Mouse (Mus musculus) kidney, embryonic 16.5 days (tissue): Measurements from ENCODE around the gene Hoxb13. TPM values are rescaled to one million over a fixed set of nuclear protein-coding genes. Genes with fewer than 3 reads are reported as not detected.

ENCODE experiments used
- ATAC-seq: fragments of 200-750 bp; cut with Nextera tagmentation; 2 replicates; pipeline ENCODE4 v1.8.0; 2017; ENCODE audit warnings: moderate TSS enrichment; ENCODE audit not compliant: low FRiP score, low TSS enrichment
- H3K27ac ChIP-seq: fragments of 300-500 bp; sonication (generic); 2 replicates; pipeline ENCODE4 v1.5.1; 2014; ENCODE audit warnings: low read length
- H3K27me3 ChIP-seq: fragments of 300-500 bp; sonication (generic); 2 replicates; pipeline ENCODE4 v1.6.1; 2014; ENCODE audit warnings: low read length, control low read depth, mixed read lengths; ENCODE audit not compliant: insufficient read depth
- H3K36me3 ChIP-seq: fragments of 300-500 bp; sonication (generic); 2 replicates; pipeline ENCODE4 v1.6.1; 2014; ENCODE audit warnings: low read length, control low read depth, mixed read lengths; ENCODE audit not compliant: insufficient read depth
- H3K4me1 ChIP-seq: fragments of 300-500 bp; sonication (generic); 2 replicates; pipeline ENCODE4 v1.6.1; 2014; ENCODE audit warnings: low read length, control low read depth, mixed read lengths; ENCODE audit not compliant: insufficient read depth
- H3K4me2 ChIP-seq: fragments of 300-500 bp; sonication (generic); replicated peaks from 2 replicates; pipeline ENCODE4 v1.6.1; 2014; ENCODE audit warnings: low read depth, low read length
- H3K4me3 ChIP-seq: fragments of 300-500 bp; sonication (generic); 2 replicates; pipeline ENCODE4 v1.5.1; 2014; ENCODE audit warnings: mild to moderate bottlenecking, low read length
- H3K9ac ChIP-seq: fragments of 300-500 bp; sonication (generic); replicated peaks from 2 replicates; pipeline ENCODE4 v1.6.1; 2014; ENCODE audit warnings: low read length
- H3K9me3 ChIP-seq: fragments of 300-500 bp; sonication (generic); 2 replicates; pipeline ENCODE4 v1.6.1; 2016; ENCODE audit warnings: low read length, control low read depth
- WGBS: fragments of 180-500 bp; shearing (Covaris S2); extraction: QIAGEN DNeasy Blood & Tissue Kit; methylation state at CpG from one replicate; pipeline ENCODE4 v1.1.7; 2014; 5-methylcytosine and 5-hydroxymethylcytosine counted together
- polyA plus RNA-seq: library from polyadenylated mRNA; unstranded; fragments of >200 nt; fragmentation: Nextera tagmentation; extraction: Ambion mirVana; gene quantifications from 2 replicates; pipeline ENCODE4 v1.2.1, GENCODE M21; 2015

The Hoxb13 gene
- polyA plus RNA-seq, 1 experiment from 2014 or later = not detected

GRCm38 (mm10) chr11:96184233-96184632 lies 9.9 kb upstream of the Hoxb13 start:
- no peaks in the 10 kb centered on the region for H3K4me1 ChIP-seq
- H3K9me3 ChIP-seq = peaks cover 3% of the 10 kb centered on the region; the same call in 1 of the 2 replicates
- H3K4me3 ChIP-seq = no peak overlapping the region
- no peak overlapping the region for H3K9ac ChIP-seq
- H3K27ac ChIP-seq = no peak overlapping the region
- no peaks in the 10 kb centered on the region for H3K36me3 ChIP-seq
- no peak overlapping the region for H3K4me2 ChIP-seq
- peaks cover 96% of the 10 kb centered on the region for H3K27me3 ChIP-seq
- ATAC-seq = no peak

DNA sequence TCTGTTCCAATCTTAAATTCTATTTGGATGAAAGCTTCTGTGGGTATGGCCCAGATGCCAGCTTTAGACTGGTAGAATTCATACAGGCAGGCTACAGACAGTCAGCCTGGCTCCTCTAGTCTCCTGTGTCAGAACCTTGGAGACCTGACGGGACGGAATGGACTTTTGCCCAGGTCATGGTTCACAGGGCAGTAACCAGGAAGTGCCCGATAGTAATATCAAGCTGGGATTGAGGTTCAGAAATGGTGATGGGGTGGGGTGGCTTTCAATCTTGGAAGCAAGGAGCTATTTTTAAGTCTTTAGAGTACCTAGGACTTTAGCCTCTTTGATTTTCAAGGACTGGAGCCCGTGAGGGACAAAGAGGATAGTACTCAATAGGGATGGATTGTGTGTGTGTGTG lies 6.8 kb upstream of the Hoxb13 start:
- Histone ChIP-seq H3K4me1 (no peaks in the 10 kb centered on the region), H3K4me3 (no peak overlapping the region), H3K9ac (no peak overlapping the region), H3K4me2 (no peak overlapping the region), H3K36me3 (no peaks in the 10 kb centered on the region), H3K27ac (no peak overlapping the region), H3K27me3 (peaks cover 95% of the 10 kb centered on the region), H3K9me3 (peaks cover 3% of the 10 kb centered on the region; the same call in 1 of the 2 replicates)
- no peak for ATAC-seq
- WGBS = 9% methylated on average over 4 of the region's 4 CpGs

DNA sequence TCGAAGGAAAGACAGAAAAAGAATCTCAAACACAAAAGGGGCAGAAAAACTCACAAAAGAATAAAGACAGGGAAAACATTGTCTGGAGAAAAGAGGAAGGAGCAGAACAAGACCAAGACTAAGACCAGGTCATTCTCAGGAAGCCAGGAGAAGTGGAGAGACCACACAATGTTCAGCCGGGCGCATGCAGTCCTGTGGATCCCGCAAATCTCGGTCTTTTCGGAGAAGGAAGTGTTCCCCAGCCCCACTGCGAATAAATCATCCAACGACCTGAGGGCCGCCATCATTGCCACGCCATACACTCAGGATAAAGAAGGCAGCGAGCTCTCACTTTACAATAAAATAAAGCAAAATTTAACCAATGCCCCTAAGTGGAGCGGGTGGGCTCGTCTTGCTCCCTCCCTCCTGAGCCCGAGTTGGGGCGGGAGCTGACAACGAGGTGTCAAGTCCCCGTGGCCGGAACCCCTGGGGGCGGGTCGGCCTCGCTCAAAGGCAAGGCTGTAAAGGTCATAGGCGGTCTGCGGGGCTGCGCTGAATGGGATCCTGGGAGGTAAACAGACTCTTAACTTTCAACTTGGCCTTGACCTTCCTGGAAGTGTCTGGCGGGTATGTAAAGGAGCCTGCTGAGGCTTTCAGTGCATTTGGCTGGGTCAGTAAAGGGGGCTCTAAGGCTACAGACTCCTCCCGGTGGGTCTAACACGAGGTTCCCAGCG lies 4.2 kb upstream of the Hoxb13 start:
- Histone ChIP-seq H3K36me3 (no peaks in the 10 kb centered on the region), H3K4me2 (no peak overlapping the region), H3K9me3 (no peaks in the 10 kb centered on the region), H3K9ac (no peak overlapping the region), H3K4me1 (0 out of 2 replicates have a peak, but pooled peaks cover 11% of the 10 kb centered on the region), H3K27me3 (peaks cover 98% of the 10 kb centered on the region), H3K27ac (no peak overlapping the region), H3K4me3 (0 out of 2 replicates have a peak overlapping the region, but pooled peaks have one; percentile 2)
- ATAC-seq = no peak
- under 1% methylated on average over 28 of the region's 28 CpGs for WGBS

DNA sequence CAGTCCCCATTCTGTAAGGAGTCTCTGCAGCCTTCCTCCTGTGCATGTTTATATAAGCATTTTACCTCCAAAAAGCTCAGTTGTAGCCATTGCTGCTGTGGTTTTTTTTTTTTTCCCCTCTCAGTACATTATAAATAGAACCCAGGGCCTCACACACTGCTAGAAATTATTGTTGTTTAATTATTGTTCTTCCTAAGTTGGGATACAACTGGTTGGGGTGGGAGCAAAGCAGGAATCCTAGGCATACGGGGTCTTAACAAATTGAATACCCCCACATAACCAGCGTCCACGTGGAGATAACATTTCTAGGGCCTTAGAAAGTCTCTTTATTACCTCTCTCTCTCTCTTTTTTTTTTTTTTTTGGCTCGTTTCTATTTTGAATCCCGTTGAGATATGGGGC lies 3.0 kb upstream of the Hoxb13 start:
- ATAC-seq = no peak
- Histone ChIP-seq H3K27me3 (peaks cover 98% of the 10 kb centered on the region), H3K9me3 (no peaks in the 10 kb centered on the region), H3K4me2 (no peak overlapping the region), H3K4me3 (no peak overlapping the region), H3K27ac (no peak overlapping the region), H3K4me1 (0 out of 2 replicates have a peak, but pooled peaks cover 11% of the 10 kb centered on the region), H3K9ac (no peak overlapping the region), H3K36me3 (no peaks in the 10 kb centered on the region)
- WGBS = 3% methylated on average over 5 of the region's 5 CpGs

DNA sequence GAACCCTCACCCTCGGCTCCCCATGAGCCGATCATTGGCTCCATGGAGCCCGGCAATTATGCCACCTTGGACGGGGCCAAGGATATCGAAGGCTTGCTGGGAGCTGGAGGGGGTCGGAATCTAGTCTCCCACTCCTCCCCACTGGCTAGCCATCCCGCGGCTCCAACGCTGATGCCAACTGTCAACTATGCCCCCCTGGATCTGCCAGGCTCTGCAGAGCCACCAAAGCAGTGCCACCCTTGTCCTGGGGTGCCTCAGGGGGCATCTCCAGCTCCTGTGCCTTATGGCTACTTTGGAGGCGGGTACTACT lies 240 bp downstream of the Hoxb13 start:
- no peak overlapping the region for H3K9ac ChIP-seq
- peak overlapping the region; percentile 39 for H3K4me2 ChIP-seq
- H3K36me3 ChIP-seq = no peaks in the 10 kb centered on the region
- peak overlapping the region; percentile 33 for H3K4me3 ChIP-seq
- H3K4me1 ChIP-seq = 0 out of 2 replicates have a peak, but pooled peaks cover 11% of the 10 kb centered on the region
- WGBS = 0% methylated on average over 10 of the region's 10 CpGs
- peaks cover 97% of the 10 kb centered on the region for H3K27me3 ChIP-seq
- no peak for ATAC-seq
- no peaks in the 10 kb centered on the region for H3K9me3 ChIP-seq
- no peak overlapping the region for H3K27ac ChIP-seq

DNA sequence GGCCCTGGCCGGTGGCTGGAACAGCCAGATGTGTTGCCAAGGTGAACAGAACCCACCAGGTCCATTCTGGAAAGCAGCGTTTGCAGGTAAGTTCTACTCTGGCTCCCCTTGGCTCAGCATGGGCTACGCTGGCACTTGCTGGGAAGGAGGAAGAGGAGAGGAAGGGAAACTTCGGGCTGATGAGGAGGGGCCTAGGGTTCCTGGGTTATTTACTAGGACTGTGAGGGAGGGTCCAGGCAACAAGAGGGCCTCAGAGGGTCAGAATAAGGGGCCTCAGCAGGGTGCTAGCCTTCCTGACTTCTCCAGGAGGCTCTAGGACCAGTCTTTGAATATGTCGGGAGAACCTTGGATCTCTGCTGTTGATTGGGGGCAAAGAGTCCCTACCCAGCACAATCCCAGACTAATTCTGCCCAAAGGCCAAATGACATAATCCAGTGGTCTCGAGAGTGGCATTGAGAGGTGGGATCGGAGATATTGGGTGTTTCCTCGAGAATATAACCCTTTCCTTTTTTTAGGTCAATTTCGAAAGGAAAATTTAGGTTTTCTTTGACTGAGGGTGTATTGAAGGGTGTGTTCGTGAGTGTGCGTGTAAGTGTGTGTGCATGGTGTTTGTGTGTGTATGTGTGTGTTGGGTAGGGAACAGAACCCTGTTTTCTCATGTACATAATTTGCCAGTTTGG lies 985 bp downstream of the Hoxb13 start:
- ATAC-seq = no peak
- H3K9ac ChIP-seq = no peak overlapping the region
- peaks cover 99% of the 10 kb centered on the region for H3K27me3 ChIP-seq
- no peaks in the 10 kb centered on the region for H3K36me3 ChIP-seq
- H3K4me1 ChIP-seq = 0 out of 2 replicates have a peak, but pooled peaks cover 11% of the 10 kb centered on the region
- no peak overlapping the region for H3K4me2 ChIP-seq
- H3K4me3 ChIP-seq = no peak overlapping the region
- 6% methylated on average over 11 of the region's 11 CpGs for WGBS
- H3K9me3 ChIP-seq = no peaks in the 10 kb centered on the region
- H3K27ac ChIP-seq = no peak overlapping the region

DNA sequence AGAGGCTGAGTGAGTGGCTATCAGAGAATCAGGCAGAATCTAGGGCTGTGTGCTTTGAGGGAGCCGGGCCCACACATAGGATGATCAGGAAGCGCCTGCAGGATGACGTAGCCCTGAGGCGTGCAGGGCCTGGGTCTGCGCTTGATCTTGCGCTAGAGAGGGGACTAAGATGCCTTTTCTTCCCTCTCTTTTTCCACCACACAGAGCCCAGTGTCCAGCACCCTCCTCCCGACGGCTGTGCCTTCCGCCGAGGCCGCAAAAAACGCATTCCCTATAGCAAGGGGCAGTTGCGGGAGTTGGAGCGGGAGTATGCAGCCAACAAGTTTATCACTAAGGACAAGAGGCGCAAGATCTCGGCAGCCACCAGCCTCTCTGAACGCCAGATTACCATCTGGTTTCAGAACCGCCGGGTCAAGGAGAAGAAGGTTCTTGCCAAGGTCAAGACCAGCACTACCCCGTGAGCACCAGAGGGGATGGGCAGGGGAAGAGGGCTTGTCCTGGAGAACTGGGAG lies 1.7 kb downstream of the Hoxb13 start:
- Histone ChIP-seq H3K27ac (no peak overlapping the region), H3K4me1 (0 out of 2 replicates have a peak, but pooled peaks cover 11% of the 10 kb centered on the region), H3K9ac (no peak overlapping the region), H3K4me3 (no peak overlapping the region), H3K27me3 (peaks cover 99% of the 10 kb centered on the region), H3K9me3 (no peaks in the 10 kb centered on the region), H3K4me2 (no peak overlapping the region), H3K36me3 (no peaks in the 10 kb centered on the region)
- WGBS = 4% methylated on average over 20 of the region's 20 CpGs
- ATAC-seq = no peak

DNA sequence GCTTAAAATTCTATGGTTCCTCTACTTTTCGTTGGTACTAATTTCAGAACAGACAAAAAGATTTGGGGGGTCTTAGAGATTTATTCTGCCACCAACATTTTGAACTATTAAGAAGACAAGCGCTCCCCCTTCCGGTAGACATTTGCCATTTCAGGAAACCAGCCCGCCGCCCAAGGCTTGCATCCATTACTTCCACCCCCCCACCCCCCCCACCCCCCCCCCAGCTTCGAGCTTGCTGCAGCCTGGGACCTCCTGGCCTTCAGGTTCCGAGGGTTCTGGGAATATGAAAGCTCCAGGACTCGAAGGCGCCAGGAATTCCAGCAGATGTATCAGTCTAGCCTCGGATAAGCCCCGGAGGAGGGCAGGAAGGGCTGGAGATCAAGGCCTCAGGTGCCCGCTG lies 4.5 kb downstream of the Hoxb13 start:
- Histone ChIP-seq H3K9ac (no peak overlapping the region), H3K36me3 (no peaks in the 10 kb centered on the region), H3K27ac (no peak overlapping the region), H3K4me1 (peaks cover 8% of the 10 kb centered on the region; the same call in 1 of the 2 replicates), H3K4me2 (no peak overlapping the region), H3K9me3 (no peaks in the 10 kb centered on the region), H3K4me3 (no peak overlapping the region), H3K27me3 (peaks cover 99% of the 10 kb centered on the region)
- ATAC-seq = no peak
- WGBS = under 1% methylated on average over 12 of the region's 12 CpGs

- H3K4me2 ChIP-seq = peak overlapping the region; percentile 29; the same call in 1 of the 2 replicates
- no peak overlapping the region for H3K27ac ChIP-seq
- H3K36me3 ChIP-seq = no peaks in the 10 kb centered on the region
- H3K9ac ChIP-seq = no peak overlapping the region
- H3K4me1 ChIP-seq = peaks cover under 1% of the 10 kb centered on the region; the same call in 1 of the 2 replicates
- peak overlapping the region; percentile 0; the same call in 1 of the 2 replicates for H3K4me3 ChIP-seq
- H3K27me3 ChIP-seq = peaks cover 99% of the 10 kb centered on the region
- no peaks in the 10 kb centered on the region for H3K9me3 ChIP-seq
- no peak for ATAC-seq
- 2% methylated on average over 22 of the region's 22 CpGs for WGBS
These were observed 5.3 kb downstream of the Hoxb13 start for GRCm38 (mm10) chr11:96199181-96200086.
